Mouse (Mus musculus) E14TG2a.4 (cell line): ENCODE measurements at regions not wholly inside any gene's neighbourhood (a gene's known extent, or its start where the extent isn't known, plus 50 kb on each side); places are given as distances from the start of the nearest gene placed in this dataset.

Experiments
- CTCF ChIP-seq: conservative IDR thresholded peaks from 2 replicates; pipeline ENCODE4 v1.5.1; 2014; ENCODE audit warnings: low read length
- NANOG ChIP-seq: IDR thresholded peaks from 2 replicates; pipeline ENCODE4 v1.6.1; 2014; ENCODE audit warnings: borderline replicate concordance, low read length, mixed read lengths

DNA sequence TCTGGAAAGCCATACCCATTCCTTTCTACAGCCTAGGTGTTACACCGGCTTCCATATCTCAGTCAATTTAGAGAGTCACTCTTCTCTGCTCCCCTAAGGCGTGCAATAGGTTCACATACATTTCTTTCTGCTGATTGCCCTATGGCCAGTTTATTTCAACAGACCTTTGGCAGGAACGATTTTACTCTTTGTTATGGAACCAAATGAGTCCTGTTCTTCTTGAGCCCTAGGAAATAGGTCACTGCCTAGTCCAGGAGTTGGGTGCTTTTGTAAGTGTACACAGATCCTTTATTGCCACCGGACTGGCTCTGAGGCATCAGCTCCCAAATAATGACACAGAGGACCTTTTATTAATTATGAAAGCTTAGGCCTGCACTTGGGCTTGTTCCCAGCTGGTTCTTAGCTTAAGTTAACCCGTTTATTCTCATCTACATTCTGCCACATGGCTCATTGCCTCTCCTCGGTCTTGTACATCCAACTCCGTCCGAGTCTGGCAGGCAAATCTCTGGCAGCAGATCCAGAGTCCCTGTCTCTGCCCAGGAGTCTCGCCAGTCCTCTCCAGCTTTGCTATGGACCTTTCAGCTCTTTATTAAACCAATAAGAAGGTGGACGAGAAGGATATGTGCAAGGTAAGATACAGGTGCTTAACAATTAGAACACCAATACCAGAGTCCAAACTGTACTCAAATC is 287.7 kb upstream of the Rgma start:
- TF ChIP-seq CTCF (no peak), NANOG (no peak)
